Mouse (Mus musculus) frontal cortex, postnatal 10 days (tissue): ENCODE results near the gene Tmem54.

Source experiments
- DNase-seq, 2 experiments: peaks; one replicate each; pipeline ENCODE4 v3.0.0; 2022; ENCODE audit warnings: low spot score in 2 of 2, mixed read lengths in 1 of 2

The Tmem54 gene

GRCm38 (mm10) chr4:129129387-129129786 is 24.0 kb downstream of the Tmem54 start:
- no peak for DNase-seq

- DNase-seq = no peak
Measured at GRCm38 (mm10) chr4:129130149-129130548, 24.8 kb downstream of the Tmem54 start.

- no peak for DNase-seq
Measured at GRCm38 (mm10) chr4:129130755-129131303, 25.5 kb downstream of the Tmem54 start.

GRCm38 (mm10) chr4:129134799-129135585 is 29.6 kb downstream of the Tmem54 start:
- no peak for DNase-seq

- no peak for DNase-seq
Measured at GRCm38 (mm10) chr4:129135637-129136036, 30.3 kb downstream of the Tmem54 start.

GRCm38 (mm10) chr4:129136189-129136578 is 30.8 kb downstream of the Tmem54 start:
- no peak for DNase-seq

GRCm38 (mm10) chr4:129136579-129137391 is 31.4 kb downstream of the Tmem54 start, which contains the start of gene Fndc5:
Gene Fndc5 (plus strand): TSS chr4:129136999.
- peak in 1 of 2 experiments; percentile 20 for DNase-seq

GRCm38 (mm10) chr4:129137392-129138321 is 32.3 kb downstream of the Tmem54 start:
- no peak for DNase-seq

GRCm38 (mm10) chr4:129139642-129140041 is 34.3 kb downstream of the Tmem54 start:
- no peak for DNase-seq

GRCm38 (mm10) chr4:129140808-129141207 is 35.5 kb downstream of the Tmem54 start:
- no peak for DNase-seq

- DNase-seq = no peak
Measured at GRCm38 (mm10) chr4:129141560-129142438, 36.5 kb downstream of the Tmem54 start.

- DNase-seq = no peak
Measured at GRCm38 (mm10) chr4:129142439-129143045, 37.2 kb downstream of the Tmem54 start.

- DNase-seq = no peak
Measured at GRCm38 (mm10) chr4:129143509-129143908, 38.2 kb downstream of the Tmem54 start.

GRCm38 (mm10) chr4:129144401-129145367 is 39.3 kb downstream of the Tmem54 start:
- peak; percentile 72 to 79 for DNase-seq

- no peak for DNase-seq
Measured at GRCm38 (mm10) chr4:129145411-129145810, 40.1 kb downstream of the Tmem54 start.

- no peak for DNase-seq
Measured at GRCm38 (mm10) chr4:129145943-129146342, 40.6 kb downstream of the Tmem54 start.

GRCm38 (mm10) chr4:129146392-129146791 is 41.0 kb downstream of the Tmem54 start:
- no peak for DNase-seq

GRCm38 (mm10) chr4:129147552-129148103 is 42.3 kb downstream of the Tmem54 start:
- no peak for DNase-seq
